Mouse (Mus musculus): Measurements from ENCODE around the gene Zfp687. TPM values are rescaled to one million over a fixed set of nuclear protein-coding genes. Genes with fewer than 3 reads are reported as not detected.

The Zfp687 gene
- polyA plus RNA-seq, 1 experiment from 2014 or later = 30.3 TPM

GRCm38 (mm10) chr3:94996946-94997345 lies 18.3 kb downstream of the Zfp687 start:
- Histone ChIP-seq H3K4me3 (ENCODE audit: low read depth, low read length) (no peak overlapping the region), H3K36me3 (ENCODE audit: control insufficient read depth, insufficient read depth, low read length) (peaks cover 81% of the 10 kb centered on the region), H3K4me1 (ENCODE audit: control insufficient read depth, insufficient read depth, low read length) (no peaks in the 10 kb centered on the region), H3K4me2 (replicated peaks; ENCODE audit: low read depth, low read length) (no peak overlapping the region), H3K9me3 (ENCODE audit: control insufficient read depth, low read depth, low read length) (no peaks in the 10 kb centered on the region), H3K9ac (replicated peaks; ENCODE audit: low read depth, low read length) (no peak overlapping the region), H3K27me3 (ENCODE audit: control insufficient read depth, insufficient read depth, low read length) (no peaks in the 10 kb centered on the region), H3K27ac (ENCODE audit: low read length) (no peak overlapping the region)
- ATAC-seq (ENCODE audit: insufficient number of reproducible peaks, insufficient read depth, low FRiP score, low read depth) = no peak
- WGBS = 40% methylated on average over 2 of the region's 2 CpGs

GRCm38 (mm10) chr3:94989159-94989761 lies 26.0 kb downstream of the Zfp687 start:
- H3K27ac ChIP-seq (ENCODE audit: low read length) = peak overlapping the region; percentile 68
- ATAC-seq (ENCODE audit: insufficient number of reproducible peaks, insufficient read depth, low FRiP score, low read depth) = peak; percentile 53; the same call in 1 of the 2 replicates
- no peaks in the 10 kb centered on the region for H3K9me3 ChIP-seq (ENCODE audit: control insufficient read depth, low read depth, low read length)
- no peaks in the 10 kb centered on the region for H3K27me3 ChIP-seq (ENCODE audit: control insufficient read depth, insufficient read depth, low read length)
- H3K36me3 ChIP-seq (ENCODE audit: control insufficient read depth, insufficient read depth, low read length) = peaks cover 42% of the 10 kb centered on the region
- H3K9ac ChIP-seq (replicated peaks; ENCODE audit: low read depth, low read length) = no peak overlapping the region
- H3K4me3 ChIP-seq (ENCODE audit: low read depth, low read length) = no peak overlapping the region
- WGBS = 18% methylated on average over 9 of the region's 9 CpGs
- H3K4me2 ChIP-seq (replicated peaks; ENCODE audit: low read depth, low read length) = no peak overlapping the region
- H3K4me1 ChIP-seq (ENCODE audit: control insufficient read depth, insufficient read depth, low read length) = peaks cover 18% of the 10 kb centered on the region

DNA sequence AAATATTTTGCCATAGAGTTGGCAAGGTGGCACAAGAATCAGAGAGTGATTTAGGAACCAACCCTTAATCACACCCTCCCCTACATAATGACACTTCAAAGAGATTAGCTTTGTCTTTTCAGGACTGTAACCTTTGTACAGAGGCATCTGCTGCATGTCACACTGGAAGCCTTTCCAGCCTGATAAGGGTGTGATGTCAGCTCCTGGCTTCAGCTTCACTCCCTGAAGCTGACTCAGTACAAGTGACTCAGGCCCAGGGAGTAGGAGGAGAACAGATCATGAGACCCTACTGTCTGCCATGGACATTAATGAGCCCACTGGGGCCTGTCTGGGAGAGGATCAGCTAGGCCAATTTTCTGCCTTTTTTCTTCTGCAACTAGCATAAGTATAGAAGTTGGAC lies 27.7 kb downstream of the Zfp687 start:
- Histone ChIP-seq H3K4me3 (ENCODE audit: low read depth, low read length) (no peak overlapping the region), H3K36me3 (ENCODE audit: control insufficient read depth, insufficient read depth, low read length) (peaks cover 34% of the 10 kb centered on the region), H3K27me3 (ENCODE audit: control insufficient read depth, insufficient read depth, low read length) (no peaks in the 10 kb centered on the region), H3K27ac (ENCODE audit: low read length) (no peak overlapping the region), H3K4me2 (replicated peaks; ENCODE audit: low read depth, low read length) (no peak overlapping the region), H3K9ac (replicated peaks; ENCODE audit: low read depth, low read length) (no peak overlapping the region), H3K9me3 (ENCODE audit: control insufficient read depth, low read depth, low read length) (no peaks in the 10 kb centered on the region), H3K4me1 (ENCODE audit: control insufficient read depth, insufficient read depth, low read length) (peaks cover 18% of the 10 kb centered on the region)
- ATAC-seq (ENCODE audit: insufficient number of reproducible peaks, insufficient read depth, low FRiP score, low read depth) = no peak

DNA sequence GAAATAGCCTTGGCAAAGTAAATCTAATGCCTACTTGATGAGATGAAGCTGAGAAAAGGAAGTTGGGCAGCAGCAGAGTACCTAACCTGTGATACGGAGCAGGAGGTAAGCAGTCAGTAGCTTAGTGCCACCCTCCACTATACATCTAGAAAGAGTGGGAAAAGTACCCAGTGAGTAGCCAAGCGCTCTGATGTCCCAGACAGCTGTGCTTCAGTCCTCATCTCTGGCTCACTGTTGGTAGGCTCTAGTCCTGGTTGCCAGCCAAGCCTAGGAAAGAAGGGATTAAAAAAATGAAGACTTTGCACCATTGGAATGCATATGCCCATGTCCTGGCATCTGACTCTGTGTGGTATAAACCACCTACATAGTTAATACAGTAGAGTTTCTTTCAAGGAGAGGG lies 29.7 kb downstream of the Zfp687 start:
- no peak overlapping the region for H3K9ac ChIP-seq (replicated peaks; ENCODE audit: low read depth, low read length)
- no peak overlapping the region for H3K4me2 ChIP-seq (replicated peaks; ENCODE audit: low read depth, low read length)
- H3K4me1 ChIP-seq (ENCODE audit: control insufficient read depth, insufficient read depth, low read length) = peaks cover 18% of the 10 kb centered on the region
- H3K36me3 ChIP-seq (ENCODE audit: control insufficient read depth, insufficient read depth, low read length) = peaks cover 35% of the 10 kb centered on the region
- H3K27ac ChIP-seq (ENCODE audit: low read length) = no peak overlapping the region
- 96% methylated on average over 2 of the region's 2 CpGs for WGBS
- no peaks in the 10 kb centered on the region for H3K9me3 ChIP-seq (ENCODE audit: control insufficient read depth, low read depth, low read length)
- no peak overlapping the region for H3K4me3 ChIP-seq (ENCODE audit: low read depth, low read length)
- H3K27me3 ChIP-seq (ENCODE audit: control insufficient read depth, insufficient read depth, low read length) = no peaks in the 10 kb centered on the region
- no peak for ATAC-seq (ENCODE audit: insufficient number of reproducible peaks, insufficient read depth, low FRiP score, low read depth)

DNA sequence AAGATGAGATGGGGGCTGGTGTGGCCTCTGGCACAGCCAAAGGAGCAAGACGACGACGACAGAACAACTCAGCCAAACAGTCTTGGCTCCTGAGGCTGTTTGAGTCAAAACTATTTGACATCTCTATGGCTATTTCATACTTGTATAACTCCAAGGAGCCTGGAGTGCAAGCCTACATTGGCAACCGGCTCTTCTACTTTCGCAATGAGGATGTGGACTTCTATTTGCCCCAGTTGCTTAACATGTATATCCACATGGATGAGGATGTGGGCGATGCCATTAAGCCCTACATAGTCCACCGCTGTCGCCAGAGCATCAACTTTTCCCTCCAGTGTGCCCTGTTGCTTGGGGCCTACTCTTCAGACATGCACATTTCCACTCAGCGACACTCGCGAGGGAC lies 30.9 kb downstream of the Zfp687 start:
- Histone ChIP-seq H3K4me3 (ENCODE audit: low read depth, low read length) (no peak overlapping the region), H3K4me2 (replicated peaks; ENCODE audit: low read depth, low read length) (no peak overlapping the region), H3K9ac (replicated peaks; ENCODE audit: low read depth, low read length) (no peak overlapping the region), H3K36me3 (ENCODE audit: control insufficient read depth, insufficient read depth, low read length) (peaks cover 35% of the 10 kb centered on the region), H3K4me1 (ENCODE audit: control insufficient read depth, insufficient read depth, low read length) (peaks cover 14% of the 10 kb centered on the region), H3K27me3 (ENCODE audit: control insufficient read depth, insufficient read depth, low read length) (no peaks in the 10 kb centered on the region), H3K27ac (ENCODE audit: low read length) (no peak overlapping the region), H3K9me3 (ENCODE audit: control insufficient read depth, low read depth, low read length) (no peaks in the 10 kb centered on the region)
- WGBS = 90% methylated on average over 11 of the region's 11 CpGs
- ATAC-seq (ENCODE audit: insufficient number of reproducible peaks, insufficient read depth, low FRiP score, low read depth) = no peak

DNA sequence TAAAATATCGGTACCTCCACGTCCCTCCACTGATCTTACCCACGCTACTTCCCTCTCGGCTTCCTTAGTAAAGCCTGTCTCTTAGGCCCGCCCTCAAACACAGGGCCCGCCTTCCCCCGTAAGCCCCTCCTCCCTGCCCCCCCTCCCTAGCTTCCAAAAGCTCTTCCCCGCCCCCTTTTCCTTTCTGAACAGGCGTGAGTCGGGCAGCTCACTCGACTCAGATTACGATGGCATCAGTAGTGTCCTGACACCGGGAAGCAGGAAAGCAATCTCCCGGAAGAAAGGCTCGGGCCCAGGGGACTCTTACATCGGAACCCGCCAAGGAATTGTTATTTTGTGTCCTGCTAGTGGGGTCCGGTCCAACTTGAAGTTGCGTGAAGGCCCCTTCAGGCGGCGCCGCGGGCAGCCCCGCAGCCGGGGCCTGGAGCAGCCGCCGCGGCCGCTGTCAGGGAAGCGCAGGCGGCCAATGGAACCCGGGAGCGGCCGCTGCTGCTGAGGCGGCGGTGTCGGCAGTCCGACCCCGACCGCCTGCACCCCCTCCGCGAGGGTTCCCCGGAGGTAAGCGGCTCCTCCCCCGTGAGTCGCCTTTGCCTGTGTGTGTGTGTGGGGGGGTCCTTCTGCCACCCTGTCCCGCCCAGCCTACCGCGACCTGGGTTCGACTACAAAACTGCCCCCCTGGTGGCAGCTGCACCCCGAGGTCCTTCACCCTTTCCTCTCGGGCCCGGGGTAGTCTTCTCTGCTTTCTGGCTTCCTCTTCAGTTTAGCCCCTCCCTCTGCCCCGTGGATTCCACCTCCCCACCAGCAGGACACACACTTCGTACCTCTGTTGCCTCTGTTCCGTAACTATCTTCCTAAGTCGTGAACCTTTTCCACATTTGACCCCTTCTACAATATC lies 40.5 kb downstream of the Zfp687 start, which contains the start of gene Pi4kb:
TSS of gene Pi4kb (plus strand) at position 204 of the 895 bp plus-strand sequence.
- Histone ChIP-seq H3K27ac (ENCODE audit: low read length) (peak within 1 kb of the TSS; percentile 93), H3K9me3 (ENCODE audit: control insufficient read depth, low read depth, low read length) (no peaks in the 10 kb centered on the region), H3K9ac (replicated peaks; ENCODE audit: low read depth, low read length) (peak within 1 kb of the TSS; percentile 89), H3K4me3 (ENCODE audit: low read depth, low read length) (peak within 1 kb of the TSS; percentile 96), H3K4me1 (ENCODE audit: control insufficient read depth, insufficient read depth, low read length) (peaks cover 11% of the 10 kb centered on the region), H3K27me3 (ENCODE audit: control insufficient read depth, insufficient read depth, low read length) (no peaks in the 10 kb centered on the region), H3K36me3 (ENCODE audit: control insufficient read depth, insufficient read depth, low read length) (no peaks in the 10 kb centered on the region), H3K4me2 (replicated peaks; ENCODE audit: low read depth, low read length) (peak within 1 kb of the TSS; percentile 82)
- ATAC-seq (ENCODE audit: insufficient number of reproducible peaks, insufficient read depth, low FRiP score, low read depth) = peak; percentile 94
- WGBS = under 1% methylated on average over 53 of the region's 57 CpGs

- peak overlapping the region; percentile 54 for H3K4me2 ChIP-seq (replicated peaks; ENCODE audit: low read depth, low read length)
- peak overlapping the region; percentile 96 for H3K4me3 ChIP-seq (ENCODE audit: low read depth, low read length)
- peak overlapping the region; percentile 89 for H3K9ac ChIP-seq (replicated peaks; ENCODE audit: low read depth, low read length)
- peak overlapping the region; percentile 22; the same call in 1 of the 2 replicates for H3K27ac ChIP-seq (ENCODE audit: low read length)
- WGBS = 15% methylated on average over 9 of the region's 9 CpGs
- no peaks in the 10 kb centered on the region for H3K27me3 ChIP-seq (ENCODE audit: control insufficient read depth, insufficient read depth, low read length)
- H3K36me3 ChIP-seq (ENCODE audit: control insufficient read depth, insufficient read depth, low read length) = no peaks in the 10 kb centered on the region
- H3K9me3 ChIP-seq (ENCODE audit: control insufficient read depth, low read depth, low read length) = no peaks in the 10 kb centered on the region
- peak; percentile 12; the same call in 1 of the 2 replicates for ATAC-seq (ENCODE audit: insufficient number of reproducible peaks, insufficient read depth, low FRiP score, low read depth)
- peaks cover 11% of the 10 kb centered on the region for H3K4me1 ChIP-seq (ENCODE audit: control insufficient read depth, insufficient read depth, low read length)
These were observed 41.2 kb downstream of the Zfp687 start for GRCm38 (mm10) chr3:94974026-94974527.

DNA sequence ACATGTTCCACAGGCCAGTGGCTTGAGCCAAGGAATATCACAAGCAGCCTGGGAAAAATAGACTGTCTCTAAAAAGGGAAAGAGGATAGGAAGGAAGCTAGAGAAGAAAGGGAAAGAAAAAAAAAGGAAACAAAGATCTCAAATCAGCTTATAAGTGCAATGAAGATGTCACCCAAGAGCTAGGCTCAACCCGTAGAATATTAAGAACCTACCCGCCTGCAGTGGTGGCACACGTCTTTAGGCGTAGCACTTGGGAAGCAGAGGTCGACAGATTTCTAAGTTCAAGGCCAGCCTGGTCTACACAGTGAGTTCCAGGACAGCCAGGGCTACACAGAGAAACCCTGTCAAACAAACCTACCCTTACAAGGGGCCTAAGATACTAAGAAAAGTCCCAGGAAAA lies 41.6 kb downstream of the Zfp687 start:
- Histone ChIP-seq H3K9ac (replicated peaks; ENCODE audit: low read depth, low read length) (no peak overlapping the region), H3K36me3 (ENCODE audit: control insufficient read depth, insufficient read depth, low read length) (no peaks in the 10 kb centered on the region), H3K27ac (ENCODE audit: low read length) (no peak overlapping the region), H3K4me1 (ENCODE audit: control insufficient read depth, insufficient read depth, low read length) (peaks cover 11% of the 10 kb centered on the region), H3K4me3 (ENCODE audit: low read depth, low read length) (0 out of 2 replicates have a peak overlapping the region, but pooled peaks have one; percentile 96), H3K4me2 (replicated peaks; ENCODE audit: low read depth, low read length) (peak overlapping the region; percentile 54), H3K27me3 (ENCODE audit: control insufficient read depth, insufficient read depth, low read length) (no peaks in the 10 kb centered on the region), H3K9me3 (ENCODE audit: control insufficient read depth, low read depth, low read length) (no peaks in the 10 kb centered on the region)
- 83% methylated on average over 5 of the region's 5 CpGs for WGBS
- ATAC-seq (ENCODE audit: insufficient number of reproducible peaks, insufficient read depth, low FRiP score, low read depth) = no peak
